Mouse (Mus musculus): ENCODE measurements around the gene Chmp1a. TPM values are rescaled to one million over a fixed set of nuclear protein-coding genes. Genes with fewer than 3 reads are reported as not detected.
A peak's percentile ranks its signal among the peaks of the same experiment; 100 is the strongest.
"Not testable (repeated sequence)": the region's sequence is repeated elsewhere in the genome, so short reads cannot be mapped to it uniquely, and the experiment has no call there.

Chmp1a gene
- polyA plus RNA-seq (2015; fragmentation: Nextera tagmentation; extraction: Ambion mirVana) = 153 and 157 TPM in 2 replicates

GRCm38 (mm10) chr8:123212321-123213117 is at the start of gene Chmp1a, which contains the start of gene Spata33:
Chmp1a (minus strand) TSS chr8:123212763.
Spata33 (plus strand) TSS chr8:123212832.
- Histone ChIP-seq H3K9me3 (ENCODE audit: control insufficient read depth, low read length) (no peaks in the 10 kb centered on the region), H3K27ac (replicated peaks) (peak within 1 kb of the TSS; percentile 81), H3K36me3 (ENCODE audit: control insufficient read depth, insufficient read depth, low read length) (peaks cover 6% of the 10 kb centered on the region), H3K4me1 (replicated peaks; ENCODE audit: control insufficient read depth, insufficient read depth) (peaks cover 8% of the 10 kb centered on the region; the same call in 1 of the 2 replicates), H3K4me2 (replicated peaks; ENCODE audit: low read depth) (peak within 1 kb of the TSS; percentile 88), H3K27me3 (ENCODE audit: control insufficient read depth, insufficient read depth, low read length) (no peaks in the 10 kb centered on the region), H3K4me3 (ENCODE audit: low read depth, low read length) (peak within 1 kb of the TSS; percentile 81), H3K9ac (ENCODE audit: low read length) (peak within 1 kb of the TSS; percentile 92)
- ATAC-seq (ENCODE audit: low FRiP score, low TSS enrichment) (peak; percentile 93), DNase-seq (ENCODE audit: low spot score) (peak; percentile 98)
- TF ChIP-seq EP300 (optimal IDR thresholded peaks at IDR 0.05) (peak; percentile 96), CTCF (IDR thresholded peaks at IDR 0.05; ENCODE audit: low read depth) (peak; percentile 73)
- under 1% methylated on average over 76 of the region's 76 CpGs for WGBS

- not testable (repeated sequence) for ATAC-seq (ENCODE audit: low FRiP score, low TSS enrichment); H3K9me3 ChIP-seq (ENCODE audit: control insufficient read depth, low read length); H3K4me1 ChIP-seq (replicated peaks; ENCODE audit: control insufficient read depth, insufficient read depth); H3K27ac ChIP-seq (replicated peaks); H3K27me3 ChIP-seq (ENCODE audit: control insufficient read depth, insufficient read depth, low read length); DNase-seq (ENCODE audit: low spot score); H3K4me2 ChIP-seq (replicated peaks; ENCODE audit: low read depth); H3K4me3 ChIP-seq (ENCODE audit: low read depth, low read length); H3K9ac ChIP-seq (ENCODE audit: low read length)
- H3K36me3 ChIP-seq (ENCODE audit: control insufficient read depth, insufficient read depth, low read length) = peaks cover 28% of the 10 kb centered on the region
- 90% methylated on average over 8 of the region's 8 CpGs for WGBS
Observed at GRCm38 (mm10) chr8:123257593-123257992, 45.0 kb upstream of the Chmp1a start.

DNA sequence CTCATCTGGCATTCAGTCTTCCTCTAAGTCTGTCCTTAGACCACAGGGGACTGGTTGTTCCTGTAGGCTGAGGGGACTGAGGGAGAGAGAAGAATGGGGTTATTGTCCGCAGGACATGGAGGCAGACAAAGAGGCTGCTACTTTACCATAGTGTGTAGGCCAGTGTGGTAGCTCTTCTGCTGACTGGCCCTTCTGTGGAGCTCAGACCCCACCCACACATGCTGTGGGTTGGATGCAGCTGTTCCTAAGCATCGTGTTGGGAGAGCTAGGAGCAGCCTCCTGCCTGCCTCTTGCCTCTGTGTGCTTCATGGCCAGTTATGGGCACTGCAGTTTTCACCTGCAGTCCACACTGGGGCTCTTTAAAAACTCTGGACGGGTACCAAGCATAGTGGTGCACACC is 44.6 kb upstream of the Chmp1a start:
- no peak for TF ChIP-seq EP300 (optimal IDR thresholded peaks at IDR 0.05)
- TF ChIP-seq CTCF (IDR thresholded peaks at IDR 0.05; ENCODE audit: low read depth) = no peak
- Histone ChIP-seq H3K4me1 (replicated peaks; ENCODE audit: control insufficient read depth, insufficient read depth) (no peaks in the 10 kb centered on the region; the same call in none of the 2 replicates), H3K27me3 (ENCODE audit: control insufficient read depth, insufficient read depth, low read length) (no peaks in the 10 kb centered on the region), H3K9ac (ENCODE audit: low read length) (no peak overlapping the region), H3K9me3 (ENCODE audit: control insufficient read depth, low read length) (no peaks in the 10 kb centered on the region), H3K36me3 (ENCODE audit: control insufficient read depth, insufficient read depth, low read length) (peaks cover 28% of the 10 kb centered on the region), H3K4me2 (replicated peaks; ENCODE audit: low read depth) (no peak overlapping the region), H3K4me3 (ENCODE audit: low read depth, low read length) (no peak overlapping the region), H3K27ac (replicated peaks) (no peak overlapping the region)
- DNase-seq (ENCODE audit: low spot score) = no peak
- no peak for ATAC-seq (ENCODE audit: low FRiP score, low TSS enrichment)
- 89% methylated on average over 3 of the region's 3 CpGs for WGBS

DNA sequence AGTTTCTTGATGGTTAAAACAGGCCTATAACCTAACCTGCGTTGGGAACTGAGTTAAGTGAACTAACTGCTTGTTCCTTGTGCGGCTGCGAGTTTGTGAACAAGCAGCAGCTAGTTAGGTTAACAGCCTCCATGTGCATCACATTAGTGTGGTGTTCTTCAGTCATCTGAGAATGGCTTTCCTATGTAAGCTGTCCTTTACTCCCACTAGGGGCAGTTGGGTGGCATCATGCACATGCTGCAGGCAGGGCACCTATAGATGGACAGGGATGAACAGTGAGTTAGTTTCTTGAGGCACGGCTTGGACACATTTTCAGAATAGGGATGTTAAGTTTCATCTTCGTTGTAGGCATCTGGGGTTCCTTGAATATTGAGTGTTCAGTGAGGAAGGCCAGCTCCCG is 42.6 kb upstream of the Chmp1a start:
- ATAC-seq (ENCODE audit: low FRiP score, low TSS enrichment) (no peak), DNase-seq (ENCODE audit: low spot score) (no peak)
- H3K9ac ChIP-seq (ENCODE audit: low read length) = peak overlapping the region; percentile 96
- no peaks in the 10 kb centered on the region; the same call in none of the 2 replicates for H3K4me1 ChIP-seq (replicated peaks; ENCODE audit: control insufficient read depth, insufficient read depth)
- peak overlapping the region; percentile 94 for H3K4me2 ChIP-seq (replicated peaks; ENCODE audit: low read depth)
- H3K27ac ChIP-seq (replicated peaks) = no peak overlapping the region
- peaks cover 29% of the 10 kb centered on the region for H3K36me3 ChIP-seq (ENCODE audit: control insufficient read depth, insufficient read depth, low read length)
- WGBS = 63% methylated on average over 6 of the region's 6 CpGs
- no peaks in the 10 kb centered on the region for H3K9me3 ChIP-seq (ENCODE audit: control insufficient read depth, low read length)
- TF ChIP-seq EP300 (optimal IDR thresholded peaks at IDR 0.05) (no peak), CTCF (IDR thresholded peaks at IDR 0.05; ENCODE audit: low read depth) (peak; percentile 49)
- peak overlapping the region; percentile 97 for H3K4me3 ChIP-seq (ENCODE audit: low read depth, low read length)
- no peaks in the 10 kb centered on the region for H3K27me3 ChIP-seq (ENCODE audit: control insufficient read depth, insufficient read depth, low read length)

DNA sequence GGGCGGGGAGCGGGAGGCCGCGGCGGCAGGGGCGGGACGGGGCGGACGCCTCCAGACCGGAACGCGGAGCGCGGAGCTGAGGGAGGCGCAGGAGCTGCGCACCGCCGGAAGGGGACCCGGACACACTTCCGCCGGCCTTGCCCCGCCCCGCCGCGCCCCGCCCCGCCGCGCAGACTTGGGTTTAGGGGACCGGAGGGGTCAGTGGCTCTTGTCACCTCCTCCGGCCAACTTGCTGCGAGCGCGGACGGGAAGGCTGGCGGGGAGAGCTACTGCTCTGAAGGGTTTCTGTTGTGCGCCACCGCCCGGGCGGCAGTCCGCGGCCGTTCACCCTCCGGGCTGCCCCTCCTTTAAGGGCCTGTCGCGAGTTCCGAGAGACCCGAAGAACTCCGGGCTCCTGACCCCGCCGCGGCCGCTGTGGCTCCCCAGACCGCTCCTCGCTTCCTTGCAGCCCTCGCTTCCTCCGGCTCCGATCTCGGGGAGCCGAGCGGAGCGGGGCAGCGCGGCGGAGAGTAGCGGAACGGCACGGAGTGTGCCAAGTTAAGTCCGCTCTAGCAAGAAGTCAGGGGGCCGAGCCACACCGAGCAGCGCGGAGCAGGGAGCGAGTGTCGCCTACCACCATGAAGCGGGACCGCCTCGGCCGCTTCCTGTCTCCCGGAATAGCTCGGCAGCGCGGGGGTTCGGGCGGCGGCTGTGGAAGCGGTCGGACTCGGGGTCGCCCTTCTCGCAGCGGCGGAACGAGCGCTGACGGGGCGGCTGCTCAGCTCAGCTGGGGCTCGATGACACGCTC is 41.7 kb upstream of the Chmp1a start, which contains the start of the genes Zfp276 and Vps9d1:
Zfp276 (plus strand) TSS at position 97 of the 787 bp plus-strand sequence.
Vps9d1 (minus strand) TSS at position 250 of the 787 bp plus-strand sequence.
- Histone ChIP-seq H3K9ac (ENCODE audit: low read length) (peak within 1 kb of the TSS; percentile 96), H3K4me1 (replicated peaks; ENCODE audit: control insufficient read depth, insufficient read depth) (no peaks in the 10 kb centered on the region; the same call in none of the 2 replicates), H3K4me3 (ENCODE audit: low read depth, low read length) (peak within 1 kb of the TSS; percentile 97), H3K27me3 (ENCODE audit: control insufficient read depth, insufficient read depth, low read length) (no peaks in the 10 kb centered on the region), H3K9me3 (ENCODE audit: control insufficient read depth, low read length) (no peaks in the 10 kb centered on the region), H3K36me3 (ENCODE audit: control insufficient read depth, insufficient read depth, low read length) (peaks cover 27% of the 10 kb centered on the region), H3K4me2 (replicated peaks; ENCODE audit: low read depth) (peak within 1 kb of the TSS; percentile 94), H3K27ac (replicated peaks) (peak within 1 kb of the TSS; percentile 94)
- DNase-seq (ENCODE audit: low spot score) = peak; percentile 89
- WGBS = under 1% methylated on average over 82 of the region's 99 CpGs
- TF ChIP-seq EP300 (optimal IDR thresholded peaks at IDR 0.05) = no peak
- no peak; the same call in 1 of the 2 replicates for TF ChIP-seq CTCF (IDR thresholded peaks at IDR 0.05; ENCODE audit: low read depth)
- peak; percentile 96 for ATAC-seq (ENCODE audit: low FRiP score, low TSS enrichment)

Measured in stomach, postnatal 0 days (tissue).